In the genomic region with DNA sequence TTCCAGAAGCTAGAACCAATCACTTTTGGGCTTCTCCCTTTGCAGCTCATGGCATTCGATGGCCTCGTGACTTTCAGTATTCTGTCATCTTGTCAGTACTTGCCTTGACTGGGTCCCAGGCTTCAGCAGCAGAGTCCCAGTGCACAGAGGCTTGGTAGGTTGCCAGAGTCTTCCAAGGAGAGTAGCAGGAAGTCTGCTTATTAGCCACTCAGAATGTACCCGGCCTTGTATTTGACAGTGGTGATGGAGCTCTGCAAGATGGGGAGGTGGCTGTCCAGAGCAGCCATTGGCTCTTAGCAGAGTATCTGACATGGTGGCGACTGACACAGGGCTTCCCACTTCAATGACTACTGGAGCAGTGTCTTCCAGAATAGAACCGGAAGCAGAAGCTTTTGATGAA, we compare ENCODE assay signal across 13 mouse cellular contexts.
DNase-seq lines count a peak whose midpoint lies in the region; ATAC-seq and TF ChIP-seq lines count a peak whose summit lies in the region.
"Had no signal": no experiment of that assay in that cellular context is flagged by ENCODE, and none has a peak within 500 bp of the region (broad histone marks: within the 10 kb centered on the region; RNA-seq: fewer than 3 reads in every experiment).

No protein-coding gene starts in this region.

- no peaks in the 10 kb centered on the region for H3K4me1 ChIP-seq in intestine, embryonic 14.5 days (replicated peaks; ENCODE audit: control insufficient read depth, insufficient read depth, low read length)
- H3K4me1 ChIP-seq in intestine, postnatal 0 days (replicated peaks; ENCODE audit: control insufficient read depth, insufficient read depth, low read length) = no peaks in the 10 kb centered on the region
- H3K4me1 ChIP-seq in kidney, postnatal 0 days (replicated peaks; ENCODE audit: insufficient read depth, low read length) = no peaks in the 10 kb centered on the region
- no peaks in the 10 kb centered on the region for H3K4me1 ChIP-seq in forebrain, embryonic 14.5 days (ENCODE audit: control insufficient read depth, insufficient read depth, low read length)

- 63% methylated on average over 5 of the region's 5 CpGs for WGBS in intestine, embryonic 14.5 days
- 69% methylated on average over 5 of the region's 5 CpGs for WGBS in intestine, postnatal 0 days
- WGBS in kidney, postnatal 0 days = 39% methylated on average over 5 of the region's 5 CpGs
- 88% methylated on average over 5 of the region's 5 CpGs for WGBS in forebrain, embryonic 14.5 days

- peak overlapping the region; percentile 49; the same call in 1 of the 2 replicates for H3K27ac ChIP-seq in intestine, embryonic 14.5 days (ENCODE audit: low read depth)
- no peak overlapping the region for H3K27ac ChIP-seq in intestine, postnatal 0 days (ENCODE audit: low read depth, low read length)
- H3K27ac ChIP-seq in kidney, postnatal 0 days = peak overlapping the region; percentile 72
- H3K27ac ChIP-seq in forebrain, embryonic 14.5 days (ENCODE audit: low read depth, low read length) = no peak overlapping the region
- H3K27ac ChIP-seq: left cerebral cortex, adult 2 months had no signal

- no peak overlapping the region for H3K4me2 ChIP-seq in intestine, embryonic 14.5 days (ENCODE audit: low read length)
- no peak overlapping the region for H3K4me2 ChIP-seq in intestine, postnatal 0 days (replicated peaks; ENCODE audit: low read depth)
- no peak overlapping the region for H3K4me2 ChIP-seq in kidney, postnatal 0 days (ENCODE audit: low read length)
- H3K4me2 ChIP-seq in forebrain, embryonic 14.5 days (ENCODE audit: low read length) = no peak overlapping the region

- ATAC-seq in intestine, embryonic 14.5 days (replicated peaks; ENCODE audit: low FRiP score, low TSS enrichment, low read depth) = no peak
- no peak for ATAC-seq in intestine, postnatal 0 days
- ATAC-seq in kidney, postnatal 0 days (replicated peaks; ENCODE audit: low FRiP score, low read depth) = peak; percentile 35
- no peak for ATAC-seq in forebrain, embryonic 14.5 days
- ATAC-seq: CD4-positive, CD25-positive, alpha-beta regulatory T cell, adult 4 months; liver, postnatal 0 days had no signal

- H3K9ac ChIP-seq in intestine, embryonic 14.5 days (ENCODE audit: low read length) = no peak overlapping the region
- no peak overlapping the region for H3K9ac ChIP-seq in intestine, postnatal 0 days (ENCODE audit: low read depth, low read length)
- H3K9ac ChIP-seq in kidney, postnatal 0 days (ENCODE audit: low read depth, low read length) = no peak overlapping the region
- H3K9ac ChIP-seq in forebrain, embryonic 14.5 days (ENCODE audit: low read length) = no peak overlapping the region
- H3K9ac ChIP-seq: liver, postnatal 0 days had no signal

- no peaks in the 10 kb centered on the region for H3K36me3 ChIP-seq in intestine, embryonic 14.5 days (ENCODE audit: control insufficient read depth, insufficient read depth, low read length)
- H3K36me3 ChIP-seq in intestine, postnatal 0 days (ENCODE audit: control insufficient read depth, insufficient read depth) = no peaks in the 10 kb centered on the region
- H3K36me3 ChIP-seq in kidney, postnatal 0 days (ENCODE audit: insufficient read depth, low read length) = no peaks in the 10 kb centered on the region
- H3K36me3 ChIP-seq in forebrain, embryonic 14.5 days (ENCODE audit: control insufficient read depth, insufficient read depth, low read length) = no peaks in the 10 kb centered on the region

- TF ChIP-seq CTCF in intestine, postnatal 0 days (IDR thresholded peaks at IDR 0.05; ENCODE audit: low read depth) = no peak
- TF ChIP-seq CTCF in kidney, postnatal 0 days (IDR thresholded peaks at IDR 0.05; ENCODE audit: low read depth) = no peak

- no peak overlapping the region for H3K4me3 ChIP-seq in intestine, embryonic 14.5 days (ENCODE audit: low read depth, low read length)
- no peak overlapping the region for H3K4me3 ChIP-seq in intestine, postnatal 0 days (ENCODE audit: low read depth, low read length)
- H3K4me3 ChIP-seq in kidney, postnatal 0 days (replicated peaks; ENCODE audit: low read depth, low read length) = no peak overlapping the region
- H3K4me3 ChIP-seq in forebrain, embryonic 14.5 days (ENCODE audit: low read depth, low read length) = no peak overlapping the region
- H3K4me3 ChIP-seq: erythroblast, embryonic 14.5 days; left cerebral cortex, adult 2 months had no signal

- DNase-seq in intestine, embryonic 14.5 days (ENCODE audit: low spot score) = no peak
- DNase-seq in heart, postnatal 10 days = peak; percentile 60 to 64
- peak; percentile 69 for DNase-seq in kidney, postnatal 0 days (ENCODE audit: low spot score)
- peak; percentile 34 to 62 for DNase-seq in lung, postnatal 4 days
- DNase-seq in frontal cortex, adult 2 months (ENCODE audit: extremely low spot score in 1 of 2, low spot score in 1 of 2) = no peak
- no peak for DNase-seq in forebrain, embryonic 14.5 days (ENCODE audit: low spot score)
- no peak for DNase-seq in frontal cortex, postnatal 14 days (ENCODE audit: low spot score in 2 of 2)
- DNase-seq: liver, postnatal 0 days; thymus, adult 2 months had no signal

- intact Hi-C loops in heart, postnatal 10 days (cut with DNase I) = no loop called here

- no peaks in the 10 kb centered on the region for H3K27me3 ChIP-seq in intestine, embryonic 14.5 days (replicated peaks; ENCODE audit: control insufficient read depth, insufficient read depth, low read length)
- no peaks in the 10 kb centered on the region for H3K27me3 ChIP-seq in intestine, postnatal 0 days (replicated peaks; ENCODE audit: control insufficient read depth, insufficient read depth, low read length)
- no peaks in the 10 kb centered on the region for H3K27me3 ChIP-seq in kidney, postnatal 0 days (ENCODE audit: insufficient read depth, low read length)
- H3K27me3 ChIP-seq in forebrain, embryonic 14.5 days (replicated peaks; ENCODE audit: control insufficient read depth, insufficient read depth, low read length) = no peaks in the 10 kb centered on the region

- H3K9me3 ChIP-seq in intestine, embryonic 14.5 days (ENCODE audit: control insufficient read depth, low read length) = 0 out of 2 replicates have a peak, but pooled peaks cover 3% of the 10 kb centered on the region
- H3K9me3 ChIP-seq in intestine, postnatal 0 days (ENCODE audit: control insufficient read depth) = no peaks in the 10 kb centered on the region
- no peaks in the 10 kb centered on the region for H3K9me3 ChIP-seq in kidney, postnatal 0 days (replicated peaks; ENCODE audit: low read length)
- no peaks in the 10 kb centered on the region for H3K9me3 ChIP-seq in forebrain, embryonic 14.5 days (replicated peaks; ENCODE audit: control insufficient read depth, low read length)

Comparison
In these comparisons a context has a peak if more than half of its experiments do, and no peak if none do; other contexts are left out.
1. H3K27ac ChIP-seq: peak in intestine, embryonic 14.5 days (single experiment) and kidney, postnatal 0 days (single experiment); none in intestine, postnatal 0 days (single experiment) and forebrain, embryonic 14.5 days (single experiment).
2. DNase-seq: peak in heart, postnatal 10 days (2 of 2), kidney, postnatal 0 days (single experiment) and lung, postnatal 4 days (2 of 2); none in intestine, embryonic 14.5 days (single experiment), frontal cortex, adult 2 months (0 of 2), forebrain, embryonic 14.5 days (single experiment) and frontal cortex, postnatal 14 days (0 of 2).